Mouse (Mus musculus): Measurements from ENCODE around the gene Top3a. TPM values are rescaled to one million over a fixed set of nuclear protein-coding genes. Genes with fewer than 3 reads are reported as not detected.
A peak's percentile ranks its signal among the peaks of the same experiment; 100 is the strongest.

Top3a gene
- polyA plus RNA-seq, 1 experiment from 2014 or later: 22.2 TPM

GRCm38 (mm10) chr11:60810046-60810965 lies 33.1 kb upstream of the Top3a start:
- 0 out of 2 replicates have a peak overlapping the region, but pooled peaks have one; percentile 27 for H3K27ac ChIP-seq (ENCODE audit: low read depth)
- peak; percentile 2; the same call in 1 of the 2 replicates for ATAC-seq (ENCODE audit: insufficient read depth)
- DNase-seq: no peak

GRCm38 (mm10) chr11:60809546-60809945 lies 32.4 kb upstream of the Top3a start:
- no peak for TF ChIP-seq CTCF (IDR thresholded peaks at IDR 0.05; ENCODE audit: low read depth)
- Histone ChIP-seq H3K27ac (ENCODE audit: low read depth) (no peak overlapping the region), H3K4me1 (ENCODE audit: insufficient read depth) (peaks cover 5% of the 10 kb centered on the region; the same call in 1 of the 2 replicates), H3K9me3 (ENCODE audit: low read depth, low read length) (no peaks in the 10 kb centered on the region), H3K36me3 (ENCODE audit: insufficient read depth) (no peaks in the 10 kb centered on the region), H3K4me3 (ENCODE audit: low read depth, low read length) (peak overlapping the region; percentile 50; the same call in 1 of the 2 replicates), H3K9ac (no peak overlapping the region), H3K4me2 (peak overlapping the region; percentile 87), H3K27me3 (ENCODE audit: insufficient read depth, low read length) (no peaks in the 10 kb centered on the region)
- WGBS: 30% methylated on average over 1 of the region's 1 CpGs
- DNase-seq (no peak), ATAC-seq (ENCODE audit: insufficient read depth) (no peak)

More at GRCm38 (mm10) chr11:60810046-60810965, 33.1 kb upstream of the Top3a start:
- WGBS: 7% methylated on average over 14 of the region's 14 CpGs
- no peaks in the 10 kb centered on the region for H3K27me3 ChIP-seq (ENCODE audit: insufficient read depth, low read length)
- peaks cover 5% of the 10 kb centered on the region; the same call in 1 of the 2 replicates for H3K4me1 ChIP-seq (ENCODE audit: insufficient read depth)
- TF ChIP-seq CTCF (IDR thresholded peaks at IDR 0.05; ENCODE audit: low read depth): no peak
- H3K36me3 ChIP-seq (ENCODE audit: insufficient read depth): no peaks in the 10 kb centered on the region
- peak overlapping the region; percentile 87 for H3K4me2 ChIP-seq
- peak overlapping the region; percentile 50 for H3K4me3 ChIP-seq (ENCODE audit: low read depth, low read length)
- H3K9ac ChIP-seq: peak overlapping the region; percentile 50
- H3K9me3 ChIP-seq (ENCODE audit: low read depth, low read length): no peaks in the 10 kb centered on the region

DNA sequence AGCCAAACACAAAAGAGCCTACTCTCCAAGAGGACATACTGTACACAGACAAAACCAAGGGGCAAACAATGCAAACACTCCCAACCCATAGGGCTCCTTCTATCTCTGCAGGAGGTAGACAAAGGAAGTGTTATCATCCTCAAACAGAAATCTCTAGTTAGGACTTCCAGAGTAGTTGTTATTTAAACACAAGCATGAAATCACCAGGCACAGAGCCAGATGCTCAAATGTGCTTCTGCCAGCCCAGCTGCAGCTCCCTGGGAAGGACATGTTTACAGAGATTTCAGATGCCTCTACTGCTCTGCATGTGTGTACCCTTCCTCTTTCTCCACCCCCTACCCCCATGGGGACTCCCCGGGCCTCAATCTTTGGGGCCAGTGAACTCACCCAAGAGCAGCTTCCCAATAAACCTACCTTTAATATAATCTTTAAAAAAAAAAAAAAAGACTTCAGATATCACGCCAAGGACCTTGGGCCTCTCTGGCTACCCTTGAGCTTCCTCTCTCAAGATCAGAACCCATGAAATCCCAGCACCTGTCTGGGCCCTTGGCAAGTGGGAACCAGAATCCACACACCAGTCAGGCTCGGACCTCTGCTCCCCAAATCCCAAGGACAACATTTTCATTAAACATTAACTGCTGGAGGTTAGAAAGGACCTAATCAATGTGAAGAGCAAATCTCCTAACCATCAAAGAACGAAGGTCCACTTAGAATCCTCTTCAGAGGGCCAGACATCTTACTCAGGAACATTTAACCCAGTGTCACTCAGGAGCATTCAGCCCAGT lies 31.3 kb upstream of the Top3a start:
- WGBS: 50% methylated on average over 4 of the region's 4 CpGs
- TF ChIP-seq CTCF (IDR thresholded peaks at IDR 0.05; ENCODE audit: low read depth): no peak
- 0 out of 2 replicates have a peak overlapping the region, but pooled peaks have one; percentile 10 for H3K9ac ChIP-seq
- peak overlapping the region; percentile 31; the same call in 1 of the 2 replicates for H3K27ac ChIP-seq (ENCODE audit: low read depth)
- H3K9me3 ChIP-seq (ENCODE audit: low read depth, low read length): no peaks in the 10 kb centered on the region
- H3K4me1 ChIP-seq (ENCODE audit: insufficient read depth): peaks cover 5% of the 10 kb centered on the region; the same call in 1 of the 2 replicates
- H3K4me2 ChIP-seq: peak overlapping the region; percentile 87
- H3K27me3 ChIP-seq (ENCODE audit: insufficient read depth, low read length): no peaks in the 10 kb centered on the region
- peaks cover 6% of the 10 kb centered on the region; the same call in 1 of the 2 replicates for H3K36me3 ChIP-seq (ENCODE audit: insufficient read depth)
- no peak for ATAC-seq (ENCODE audit: insufficient read depth)
- H3K4me3 ChIP-seq (ENCODE audit: low read depth, low read length): no peak overlapping the region
- peak; percentile 88 for DNase-seq

DNA sequence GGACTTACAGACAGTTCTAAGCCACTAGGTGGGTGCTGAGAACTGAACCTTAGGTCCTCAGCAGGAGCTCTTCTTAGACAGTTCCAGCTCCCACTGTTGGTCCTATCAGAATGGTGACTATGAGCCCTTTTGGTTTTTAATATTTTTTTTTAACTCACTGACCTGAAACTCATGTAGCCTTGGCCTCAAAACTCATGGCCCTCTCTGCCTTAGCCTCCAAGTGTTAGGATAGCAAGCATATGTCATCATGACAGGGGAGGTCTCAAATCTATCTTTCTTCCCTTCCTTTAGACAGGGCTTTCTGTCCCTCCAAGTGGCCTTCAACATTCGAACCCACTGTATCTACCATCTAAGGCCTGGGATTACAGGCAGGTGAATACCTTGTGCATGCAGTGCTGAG lies 23.7 kb upstream of the Top3a start:
- H3K36me3 ChIP-seq (ENCODE audit: insufficient read depth): peaks cover 58% of the 10 kb centered on the region
- H3K4me2 ChIP-seq: no peak overlapping the region
- no peaks in the 10 kb centered on the region for H3K27me3 ChIP-seq (ENCODE audit: insufficient read depth, low read length)
- 93% methylated on average over 1 of the region's 1 CpGs for WGBS
- no peak overlapping the region for H3K4me3 ChIP-seq (ENCODE audit: low read depth, low read length)
- ATAC-seq (ENCODE audit: insufficient read depth): no peak
- H3K9me3 ChIP-seq (ENCODE audit: low read depth, low read length): no peaks in the 10 kb centered on the region
- no peak overlapping the region for H3K27ac ChIP-seq (ENCODE audit: low read depth)
- H3K9ac ChIP-seq: no peak overlapping the region
- TF ChIP-seq CTCF (IDR thresholded peaks at IDR 0.05; ENCODE audit: low read depth): no peak
- no peak for DNase-seq
- no peaks in the 10 kb centered on the region for H3K4me1 ChIP-seq (ENCODE audit: insufficient read depth)

DNA sequence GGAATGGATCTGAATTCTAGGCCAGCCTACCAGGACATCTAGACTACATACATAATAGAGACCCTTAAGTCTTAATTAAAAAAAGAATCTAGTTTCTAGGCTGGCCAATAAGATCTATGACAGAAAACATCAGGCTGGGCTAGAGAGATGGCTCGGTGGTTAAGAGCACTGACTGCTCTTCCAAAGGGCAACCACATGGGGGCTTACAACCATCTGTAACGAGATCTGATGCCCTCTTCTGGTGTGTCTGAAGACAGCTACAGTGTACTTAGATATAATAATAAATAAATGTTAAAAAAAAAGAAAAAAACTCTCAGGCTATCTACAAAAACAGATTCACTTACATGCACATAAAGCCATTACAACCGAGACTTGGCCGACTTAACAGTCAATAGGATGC lies 22.8 kb upstream of the Top3a start:
- Histone ChIP-seq H3K9ac (no peak overlapping the region), H3K9me3 (ENCODE audit: low read depth, low read length) (no peaks in the 10 kb centered on the region), H3K4me2 (no peak overlapping the region), H3K27ac (ENCODE audit: low read depth) (no peak overlapping the region), H3K36me3 (ENCODE audit: insufficient read depth) (peaks cover 63% of the 10 kb centered on the region), H3K4me3 (ENCODE audit: low read depth, low read length) (no peak overlapping the region), H3K27me3 (ENCODE audit: insufficient read depth, low read length) (no peaks in the 10 kb centered on the region), H3K4me1 (ENCODE audit: insufficient read depth) (no peaks in the 10 kb centered on the region)
- DNase-seq (no peak), ATAC-seq (ENCODE audit: insufficient read depth) (no peak)
- TF ChIP-seq CTCF (IDR thresholded peaks at IDR 0.05; ENCODE audit: low read depth): no peak
- 83% methylated on average over 4 of the region's 4 CpGs for WGBS

- Histone ChIP-seq H3K9ac (no peak overlapping the region), H3K36me3 (ENCODE audit: insufficient read depth) (peaks cover 73% of the 10 kb centered on the region), H3K27ac (ENCODE audit: low read depth) (no peak overlapping the region), H3K4me1 (ENCODE audit: insufficient read depth) (no peaks in the 10 kb centered on the region), H3K9me3 (ENCODE audit: low read depth, low read length) (no peaks in the 10 kb centered on the region), H3K4me3 (ENCODE audit: low read depth, low read length) (no peak overlapping the region), H3K4me2 (no peak overlapping the region), H3K27me3 (ENCODE audit: insufficient read depth, low read length) (no peaks in the 10 kb centered on the region)
- ATAC-seq (ENCODE audit: insufficient read depth): no peak
- no peak for TF ChIP-seq CTCF (IDR thresholded peaks at IDR 0.05; ENCODE audit: low read depth)
- no peak for DNase-seq
- WGBS: 87% methylated on average over 11 of the region's 11 CpGs
Measured at GRCm38 (mm10) chr11:60796342-60796741, 19.2 kb upstream of the Top3a start.
